17 mouse cellular contexts compared by ENCODE assay signal in genomic region chr5:4650709-4651108, GRCm38 (mm10).
A peak's percentile ranks its signal among the peaks of the same experiment; 100 is the strongest.
DNase-seq lines count a peak whose midpoint lies in the region; ATAC-seq and TF ChIP-seq lines count a peak whose summit lies in the region.
"Had no signal": no experiment of that assay in that cellular context is flagged by ENCODE, and none has a peak within 500 bp of the region (broad histone marks: within the 10 kb centered on the region; RNA-seq: fewer than 3 reads in every experiment).

No protein-coding gene starts in this region.

- no peaks in the 10 kb centered on the region for H3K27me3 ChIP-seq in forebrain, embryonic 12.5 days
- H3K27me3 ChIP-seq in forebrain, embryonic 15.5 days, result no peaks in the 10 kb centered on the region
- no peaks in the 10 kb centered on the region for H3K27me3 ChIP-seq in midbrain, embryonic 11.5 days (ENCODE audit: control insufficient read depth, insufficient read depth, low read length)
- peaks cover 5% of the 10 kb centered on the region; the same call in 1 of the 2 replicates for H3K27me3 ChIP-seq in midbrain, embryonic 10.5 days (ENCODE audit: low read depth, poor library complexity, severe bottlenecking)
- no peaks in the 10 kb centered on the region; the same call in 1 of the 2 replicates for H3K27me3 ChIP-seq in hindbrain, embryonic 14.5 days (ENCODE audit: control insufficient read depth, insufficient read depth, low read length)
- H3K27me3 ChIP-seq: heart, embryonic 12.5 days; limb, embryonic 12.5 days; liver, embryonic 12.5 days; megakaryocyte, embryonic 14.5 days had no signal

- no peak for TF ChIP-seq POLR2A in embryonic fibroblast, embryonic 13.5 days (IDR thresholded peaks at IDR 0.05; ENCODE audit: low read depth, low read length)

- H3K9me3 ChIP-seq in forebrain, embryonic 12.5 days, result no peaks in the 10 kb centered on the region
- H3K9me3 ChIP-seq in forebrain, embryonic 15.5 days, result no peaks in the 10 kb centered on the region
- H3K9me3 ChIP-seq in midbrain, embryonic 11.5 days (ENCODE audit: control insufficient read depth, low read length), result no peaks in the 10 kb centered on the region
- no peaks in the 10 kb centered on the region for H3K9me3 ChIP-seq in midbrain, embryonic 10.5 days (replicated peaks)
- no peaks in the 10 kb centered on the region for H3K9me3 ChIP-seq in hindbrain, embryonic 14.5 days (ENCODE audit: control insufficient read depth, low read length)
- H3K9me3 ChIP-seq: G1E; heart, embryonic 12.5 days; limb, embryonic 12.5 days; liver, embryonic 12.5 days; megakaryocyte, embryonic 14.5 days had no signal

- H3K4me3 ChIP-seq in forebrain, embryonic 12.5 days (replicated peaks), result no peak overlapping the region
- no peak overlapping the region for H3K4me3 ChIP-seq in forebrain, embryonic 15.5 days
- no peak overlapping the region for H3K4me3 ChIP-seq in midbrain, embryonic 11.5 days (ENCODE audit: low read depth, low read length)
- no peak overlapping the region for H3K4me3 ChIP-seq in midbrain, embryonic 10.5 days
- H3K4me3 ChIP-seq in embryonic fibroblast, embryonic 13.5 days (ENCODE audit: insufficient read depth, low read length), result no peak overlapping the region
- H3K4me3 ChIP-seq in hindbrain, embryonic 14.5 days (replicated peaks; ENCODE audit: low read length), result no peak overlapping the region
- H3K4me3 ChIP-seq: heart, embryonic 12.5 days; limb, embryonic 12.5 days; liver, embryonic 12.5 days; megakaryocyte, embryonic 14.5 days had no signal

- no peak overlapping the region for H3K4me2 ChIP-seq in forebrain, embryonic 12.5 days
- H3K4me2 ChIP-seq in forebrain, embryonic 15.5 days (replicated peaks), result no peak overlapping the region
- no peak overlapping the region for H3K4me2 ChIP-seq in midbrain, embryonic 11.5 days
- H3K4me2 ChIP-seq in hindbrain, embryonic 14.5 days (replicated peaks), result no peak overlapping the region
- H3K4me2 ChIP-seq: heart, embryonic 12.5 days; limb, embryonic 12.5 days; liver, embryonic 12.5 days had no signal

- no peak for TF ChIP-seq CTCF in embryonic fibroblast, embryonic 13.5 days (IDR thresholded peaks at IDR 0.05; ENCODE audit: borderline replicate concordance, insufficient read depth, low read length)

- peak; percentile 70 for DNase-seq in midbrain, embryonic 11.5 days (ENCODE audit: low spot score, missing footprints)
- DNase-seq in midbrain, embryonic 10.5 days (ENCODE audit: low spot score), result no peak
- DNase-seq in hindbrain, embryonic 14.5 days (ENCODE audit: low spot score), result no peak
- no peak for DNase-seq in gastrocnemius, postnatal 36 days
- DNase-seq: cerebellum, adult 11 months; cerebellum, postnatal 10 days; lung, adult 2 months; thymus, postnatal 36 days had no signal

- intact Hi-C loops in gastrocnemius, postnatal 36 days (cut with DNase I), result no loop called here

- H3K36me3 ChIP-seq in forebrain, embryonic 12.5 days (replicated peaks), result no peaks in the 10 kb centered on the region
- no peaks in the 10 kb centered on the region for H3K36me3 ChIP-seq in forebrain, embryonic 15.5 days
- H3K36me3 ChIP-seq in midbrain, embryonic 11.5 days (ENCODE audit: control insufficient read depth, insufficient read depth, low read length), result no peaks in the 10 kb centered on the region
- no peaks in the 10 kb centered on the region for H3K36me3 ChIP-seq in midbrain, embryonic 10.5 days
- H3K36me3 ChIP-seq in hindbrain, embryonic 14.5 days (replicated peaks; ENCODE audit: control insufficient read depth, insufficient read depth), result no peaks in the 10 kb centered on the region
- H3K36me3 ChIP-seq: G1E; heart, embryonic 12.5 days; limb, embryonic 12.5 days; liver, embryonic 12.5 days had no signal

- no peak overlapping the region for H3K27ac ChIP-seq in forebrain, embryonic 12.5 days
- no peak overlapping the region for H3K27ac ChIP-seq in forebrain, embryonic 15.5 days (replicated peaks)
- H3K27ac ChIP-seq in midbrain, embryonic 11.5 days (ENCODE audit: low read depth, low read length), result no peak overlapping the region
- no peak overlapping the region for H3K27ac ChIP-seq in midbrain, embryonic 10.5 days (replicated peaks)
- H3K27ac ChIP-seq in embryonic fibroblast, embryonic 13.5 days (ENCODE audit: insufficient read depth, low read length), result peak overlapping the region; percentile 79
- H3K27ac ChIP-seq in hindbrain, embryonic 14.5 days, result no peak overlapping the region
- H3K27ac ChIP-seq: limb, embryonic 12.5 days; liver, embryonic 12.5 days had no signal

- 45% methylated on average over 3 of the region's 3 CpGs for WGBS in forebrain, embryonic 12.5 days
- WGBS in forebrain, embryonic 15.5 days, result 40% methylated on average over 3 of the region's 3 CpGs
- WGBS in midbrain, embryonic 11.5 days, result 55% methylated on average over 3 of the region's 3 CpGs
- WGBS in midbrain, embryonic 10.5 days, result 65% methylated on average over 3 of the region's 3 CpGs
- 37% methylated on average over 3 of the region's 3 CpGs for WGBS in hindbrain, embryonic 14.5 days

- H3K4me1 ChIP-seq in forebrain, embryonic 12.5 days, result peaks cover 21% of the 10 kb centered on the region
- H3K4me1 ChIP-seq in forebrain, embryonic 15.5 days, result peaks cover 23% of the 10 kb centered on the region
- H3K4me1 ChIP-seq in midbrain, embryonic 11.5 days (ENCODE audit: control insufficient read depth, insufficient read depth, low read length), result peaks cover 5% of the 10 kb centered on the region; the same call in 1 of the 2 replicates
- H3K4me1 ChIP-seq in midbrain, embryonic 10.5 days, result peaks cover 21% of the 10 kb centered on the region
- peaks cover 2% of the 10 kb centered on the region for H3K4me1 ChIP-seq in embryonic fibroblast, embryonic 13.5 days (ENCODE audit: control insufficient read depth, insufficient read depth, low read length)
- H3K4me1 ChIP-seq in hindbrain, embryonic 14.5 days (replicated peaks; ENCODE audit: control insufficient read depth, insufficient read depth, low read length), result peaks cover 13% of the 10 kb centered on the region
- H3K4me1 ChIP-seq: heart, embryonic 12.5 days; liver, embryonic 12.5 days; megakaryocyte, embryonic 14.5 days had no signal

- peak; percentile 56 for ATAC-seq in forebrain, embryonic 12.5 days (ENCODE audit: low FRiP score)
- no peak for ATAC-seq in forebrain, embryonic 15.5 days (replicated peaks)
- peak; percentile 73 for ATAC-seq in midbrain, embryonic 11.5 days (ENCODE audit: low FRiP score)
- ATAC-seq in hindbrain, embryonic 14.5 days (ENCODE audit: low FRiP score), result 0 out of 2 replicates have a peak, but pooled peaks have one; percentile 17
- ATAC-seq: activated CD4-positive, CD25-positive, alpha-beta regulatory T cell, adult 4 months; liver, embryonic 12.5 days had no signal

- no peak overlapping the region for H3K9ac ChIP-seq in forebrain, embryonic 12.5 days
- no peak overlapping the region for H3K9ac ChIP-seq in forebrain, embryonic 15.5 days (replicated peaks)
- no peak overlapping the region for H3K9ac ChIP-seq in midbrain, embryonic 11.5 days (ENCODE audit: low read length)
- H3K9ac ChIP-seq in hindbrain, embryonic 14.5 days, result no peak overlapping the region
- H3K9ac ChIP-seq: heart, embryonic 12.5 days; limb, embryonic 12.5 days; liver, embryonic 12.5 days had no signal
